ENCODE assay signal across 26 mouse cellular contexts in genomic region chr3:50524006-50524405, GRCm38 (mm10).
A peak's percentile ranks its signal among the peaks of the same experiment; 100 is the strongest.
DNase-seq lines count a peak whose midpoint lies in the region; ATAC-seq and TF ChIP-seq lines count a peak whose summit lies in the region.
"Had no signal": no experiment of that assay in that cellular context is flagged by ENCODE, and none has a peak within 500 bp of the region (broad histone marks: within the 10 kb centered on the region; RNA-seq: fewer than 3 reads in every experiment).

No protein-coding gene starts in this region.

- no peaks in the 10 kb centered on the region for H3K9me3 ChIP-seq in intestine, embryonic 15.5 days
- H3K9me3 ChIP-seq in intestine, embryonic 16.5 days (ENCODE audit: control insufficient read depth, low read length), result no peaks in the 10 kb centered on the region
- H3K9me3 ChIP-seq in stomach, embryonic 15.5 days, result no peaks in the 10 kb centered on the region
- no peaks in the 10 kb centered on the region for H3K9me3 ChIP-seq in stomach, postnatal 0 days (ENCODE audit: control insufficient read depth, low read length)
- H3K9me3 ChIP-seq in neural tube, embryonic 15.5 days (replicated peaks), result no peaks in the 10 kb centered on the region
- H3K9me3 ChIP-seq: embryonic facial prominence, embryonic 13.5 days; embryonic facial prominence, embryonic 15.5 days; forebrain, embryonic 13.5 days; forebrain, embryonic 15.5 days; G1E had no signal

- H3K4me2 ChIP-seq in intestine, embryonic 15.5 days (replicated peaks), result no peak overlapping the region
- H3K4me2 ChIP-seq in intestine, embryonic 16.5 days (ENCODE audit: low read depth, low read length), result no peak overlapping the region
- no peak overlapping the region for H3K4me2 ChIP-seq in stomach, embryonic 15.5 days
- H3K4me2 ChIP-seq in stomach, postnatal 0 days (replicated peaks; ENCODE audit: low read depth), result no peak overlapping the region
- H3K4me2 ChIP-seq in neural tube, embryonic 15.5 days, result no peak overlapping the region
- H3K4me2 ChIP-seq: embryonic facial prominence, embryonic 13.5 days; embryonic facial prominence, embryonic 15.5 days; forebrain, embryonic 13.5 days; forebrain, embryonic 15.5 days had no signal

- no peak overlapping the region for H3K27ac ChIP-seq in intestine, embryonic 15.5 days
- no peak overlapping the region for H3K27ac ChIP-seq in intestine, embryonic 16.5 days (ENCODE audit: low read length)
- no peak overlapping the region for H3K27ac ChIP-seq in stomach, embryonic 15.5 days
- no peak overlapping the region for H3K27ac ChIP-seq in stomach, postnatal 0 days (replicated peaks)
- no peak overlapping the region for H3K27ac ChIP-seq in neural tube, embryonic 15.5 days (replicated peaks)
- H3K27ac ChIP-seq: embryonic facial prominence, embryonic 13.5 days; embryonic facial prominence, embryonic 15.5 days; forebrain, embryonic 13.5 days; forebrain, embryonic 15.5 days had no signal

- H3K4me1 ChIP-seq in intestine, embryonic 15.5 days (replicated peaks), result no peaks in the 10 kb centered on the region
- H3K4me1 ChIP-seq in intestine, embryonic 16.5 days (ENCODE audit: control insufficient read depth, insufficient read depth, low read length), result no peaks in the 10 kb centered on the region
- no peaks in the 10 kb centered on the region for H3K4me1 ChIP-seq in stomach, embryonic 15.5 days
- H3K4me1 ChIP-seq in stomach, postnatal 0 days (replicated peaks; ENCODE audit: control insufficient read depth, insufficient read depth), result no peaks in the 10 kb centered on the region
- no peaks in the 10 kb centered on the region for H3K4me1 ChIP-seq in neural tube, embryonic 15.5 days
- H3K4me1 ChIP-seq: embryonic facial prominence, embryonic 13.5 days; embryonic facial prominence, embryonic 15.5 days; forebrain, embryonic 15.5 days had no signal

- no peak for TF ChIP-seq CTCF in stomach, postnatal 0 days (IDR thresholded peaks at IDR 0.05; ENCODE audit: low read depth)

- no peak for TF ChIP-seq EP300 in stomach, postnatal 0 days (optimal IDR thresholded peaks at IDR 0.05)

- WGBS in intestine, embryonic 15.5 days, result 29% methylated on average over 1 of the region's 1 CpGs
- WGBS in intestine, embryonic 16.5 days, result 48% methylated on average over 1 of the region's 1 CpGs
- WGBS in stomach, embryonic 15.5 days, result 55% methylated on average over 1 of the region's 1 CpGs
- 52% methylated on average over 1 of the region's 1 CpGs for WGBS in stomach, postnatal 0 days
- 89% methylated on average over 1 of the region's 1 CpGs for WGBS in neural tube, embryonic 15.5 days

- no peak overlapping the region for H3K4me3 ChIP-seq in intestine, embryonic 15.5 days (replicated peaks)
- no peak overlapping the region for H3K4me3 ChIP-seq in intestine, embryonic 16.5 days (ENCODE audit: low read length)
- H3K4me3 ChIP-seq in stomach, embryonic 15.5 days (replicated peaks), result no peak overlapping the region
- H3K4me3 ChIP-seq in stomach, postnatal 0 days (ENCODE audit: low read depth, low read length), result no peak overlapping the region
- no peak overlapping the region for H3K4me3 ChIP-seq in neural tube, embryonic 15.5 days (replicated peaks)
- H3K4me3 ChIP-seq: embryonic facial prominence, embryonic 13.5 days; embryonic facial prominence, embryonic 15.5 days; forebrain, embryonic 13.5 days; forebrain, embryonic 15.5 days had no signal

- no peaks in the 10 kb centered on the region for H3K27me3 ChIP-seq in intestine, embryonic 15.5 days (replicated peaks)
- no peaks in the 10 kb centered on the region for H3K27me3 ChIP-seq in intestine, embryonic 16.5 days (replicated peaks; ENCODE audit: control insufficient read depth, insufficient read depth, low read length)
- no peaks in the 10 kb centered on the region for H3K27me3 ChIP-seq in stomach, embryonic 15.5 days (replicated peaks)
- H3K27me3 ChIP-seq in stomach, postnatal 0 days (ENCODE audit: control insufficient read depth, insufficient read depth, low read length), result no peaks in the 10 kb centered on the region
- no peaks in the 10 kb centered on the region for H3K27me3 ChIP-seq in neural tube, embryonic 15.5 days (replicated peaks)
- H3K27me3 ChIP-seq: CH12.LX; embryonic facial prominence, embryonic 13.5 days; embryonic facial prominence, embryonic 15.5 days; forebrain, embryonic 13.5 days; forebrain, embryonic 15.5 days had no signal

- peak; percentile 66; the same call in 1 of the 2 replicates for ATAC-seq in intestine, embryonic 15.5 days
- ATAC-seq in intestine, embryonic 16.5 days, result no peak
- ATAC-seq in stomach, embryonic 15.5 days (ENCODE audit: insufficient read depth, low FRiP score, low read depth), result peak; percentile 71; the same call in 1 of the 2 replicates
- ATAC-seq in stomach, postnatal 0 days (ENCODE audit: low FRiP score, low TSS enrichment), result peak; percentile 86
- no peak for ATAC-seq in neural tube, embryonic 15.5 days (ENCODE audit: low FRiP score)
- ATAC-seq: CD4-positive, CD25-positive, alpha-beta regulatory T cell, adult 4 months; forebrain, embryonic 13.5 days; forebrain, embryonic 15.5 days; forebrain, postnatal 0 days; Patski had no signal

- no peaks in the 10 kb centered on the region for H3K36me3 ChIP-seq in intestine, embryonic 15.5 days
- H3K36me3 ChIP-seq in intestine, embryonic 16.5 days (ENCODE audit: control insufficient read depth, insufficient read depth, low read length), result no peaks in the 10 kb centered on the region
- H3K36me3 ChIP-seq in stomach, embryonic 15.5 days, result no peaks in the 10 kb centered on the region
- H3K36me3 ChIP-seq in stomach, postnatal 0 days (ENCODE audit: control insufficient read depth, insufficient read depth, low read length), result no peaks in the 10 kb centered on the region
- H3K36me3 ChIP-seq in neural tube, embryonic 15.5 days, result no peaks in the 10 kb centered on the region
- H3K36me3 ChIP-seq: embryonic facial prominence, embryonic 13.5 days; embryonic facial prominence, embryonic 15.5 days; forebrain, embryonic 15.5 days; G1E had no signal

- DNase-seq in stomach, postnatal 0 days (ENCODE audit: low spot score), result peak; percentile 20
- DNase-seq in kidney, postnatal 4 days, result no peak
- DNase-seq: adrenal gland, adult 2 months; adrenal gland, postnatal 10 days; adrenal gland, postnatal 25 days; B cell, adult 2 months; cerebellum, adult 11 months; cerebellum, adult 18-20 months; cerebellum, adult 8-10 months; cerebellum, adult 9-11 months; cerebellum, postnatal 14 days; cerebellum, postnatal 36 days; embryo, embryonic 11 days; forebrain, postnatal 0 days had no signal

- no peak overlapping the region for H3K9ac ChIP-seq in intestine, embryonic 15.5 days
- H3K9ac ChIP-seq in intestine, embryonic 16.5 days (ENCODE audit: low read depth, low read length), result no peak overlapping the region
- H3K9ac ChIP-seq in stomach, embryonic 15.5 days, result no peak overlapping the region
- H3K9ac ChIP-seq in stomach, postnatal 0 days (ENCODE audit: low read length), result no peak overlapping the region
- H3K9ac ChIP-seq in neural tube, embryonic 15.5 days (replicated peaks), result no peak overlapping the region
- H3K9ac ChIP-seq: embryonic facial prominence, embryonic 13.5 days; embryonic facial prominence, embryonic 15.5 days; forebrain, embryonic 13.5 days; forebrain, embryonic 15.5 days; forebrain, postnatal 0 days had no signal

Comparison
In these comparisons a context has a peak if more than half of its experiments do, and no peak if none do; other contexts are left out.
1. ATAC-seq: peak in intestine, embryonic 15.5 days (single experiment), stomach, embryonic 15.5 days (single experiment) and stomach, postnatal 0 days (single experiment); none in intestine, embryonic 16.5 days (single experiment) and neural tube, embryonic 15.5 days (single experiment).